Mouse (Mus musculus): Measurements from ENCODE around the gene Tmem176b. TPM values are rescaled to one million over a fixed set of nuclear protein-coding genes. Genes with fewer than 3 reads are reported as not detected.

The Tmem176b gene
- total RNA-seq, 1 experiment, result 4.7 TPM

GRCm38 (mm10) chr6:48861616-48862280 is 20.5 kb upstream of the Tmem176b start:
- TF ChIP-seq CHD2 (IDR thresholded peaks at IDR 0.05; ENCODE audit: low read depth, low read length) (no peak), HCFC1 (IDR thresholded peaks at IDR 0.05; ENCODE audit: borderline replicate concordance, insufficient read depth, low read length) (no peak), ZNF384 (IDR thresholded peaks at IDR 0.05; ENCODE audit: low read depth, low read length) (no peak), ZC3H11A (IDR thresholded peaks at IDR 0.05; ENCODE audit: borderline replicate concordance, low read depth, low read length) (no peak), MAFK (IDR thresholded peaks at IDR 0.05; ENCODE audit: insufficient read depth, low read depth, low read length) (no peak)
- in situ Hi-C loops (cut with MboI; ENCODE audit: low sequenced_read_pairs in 2 of 2, unreplicated experiment in 2 of 2), result no loop called here
- Histone ChIP-seq H3K9ac (ENCODE audit: insufficient read depth, low read depth, low read length, poor library complexity, severe bottlenecking) (no peak overlapping the region), H3K27ac (ENCODE audit: insufficient read depth, low read depth, low read length, poor library complexity, severe bottlenecking) (no peak overlapping the region), H3K36me3 (ENCODE audit: control insufficient read depth, insufficient read depth, low read length, poor library complexity, severe bottlenecking) (no peaks in the 10 kb centered on the region), H3K9me3 (ENCODE audit: control insufficient read depth, insufficient read depth, low read depth, low read length) (no peaks in the 10 kb centered on the region), H3K4me3 (ENCODE audit: insufficient read depth in 1 of 2, low read depth in 1 of 2, low read length in 2 of 2, poor library complexity in 1 of 2, severe bottlenecking in 1 of 2) (no peak overlapping the region), H3K4me1 (ENCODE audit: control insufficient read depth in 2 of 2, insufficient read depth in 2 of 2, low read length in 2 of 2, poor library complexity in 1 of 2) (peaks cover 3 to 20% of the 10 kb centered on the region in 2 experiments; a peak in 2 of 4 replicates)
- DNase-seq (ENCODE audit: low read depth, low spot score), result no peak

GRCm38 (mm10) chr6:48860851-48861250 is 19.6 kb upstream of the Tmem176b start:
- no peak overlapping the region for H3K27ac ChIP-seq (ENCODE audit: insufficient read depth, low read depth, low read length, poor library complexity, severe bottlenecking)
- DNase-seq (ENCODE audit: low read depth, low spot score), result no peak

GRCm38 (mm10) chr6:48860130-48860815 is 19.0 kb upstream of the Tmem176b start:
- in situ Hi-C loops (cut with MboI; ENCODE audit: low sequenced_read_pairs in 2 of 2, unreplicated experiment in 2 of 2), result no loop called here
- H3K9me3 ChIP-seq (ENCODE audit: control insufficient read depth, insufficient read depth, low read depth, low read length), result no peaks in the 10 kb centered on the region

More at GRCm38 (mm10) chr6:48860851-48861250, 19.6 kb upstream of the Tmem176b start:
- TF ChIP-seq HCFC1 (IDR thresholded peaks at IDR 0.05; ENCODE audit: borderline replicate concordance, insufficient read depth, low read length) (no peak), ZC3H11A (IDR thresholded peaks at IDR 0.05; ENCODE audit: borderline replicate concordance, low read depth, low read length) (no peak), CHD2 (IDR thresholded peaks at IDR 0.05; ENCODE audit: low read depth, low read length) (no peak), ZNF384 (IDR thresholded peaks at IDR 0.05; ENCODE audit: low read depth, low read length) (no peak), MAFK (IDR thresholded peaks at IDR 0.05; ENCODE audit: insufficient read depth, low read depth, low read length) (no peak)
- Histone ChIP-seq H3K9ac (ENCODE audit: insufficient read depth, low read depth, low read length, poor library complexity, severe bottlenecking) (no peak overlapping the region), H3K36me3 (ENCODE audit: control insufficient read depth, insufficient read depth, low read length, poor library complexity, severe bottlenecking) (no peaks in the 10 kb centered on the region), H3K4me1 (ENCODE audit: control insufficient read depth in 2 of 2, insufficient read depth in 2 of 2, low read length in 2 of 2, poor library complexity in 1 of 2) (peaks cover 0 to 20% of the 10 kb centered on the region in 2 experiments; a peak in 1 of 4 replicates), H3K4me3 (ENCODE audit: insufficient read depth in 1 of 2, low read depth in 1 of 2, low read length in 2 of 2, poor library complexity in 1 of 2, severe bottlenecking in 1 of 2) (no peak overlapping the region), H3K9me3 (ENCODE audit: control insufficient read depth, insufficient read depth, low read depth, low read length) (no peaks in the 10 kb centered on the region)
- in situ Hi-C loops (cut with MboI; ENCODE audit: low sequenced_read_pairs in 2 of 2, unreplicated experiment in 2 of 2), result no loop called here

GRCm38 (mm10) chr6:48857613-48858302 is 16.5 kb upstream of the Tmem176b start:
- in situ Hi-C loops (cut with MboI; ENCODE audit: low sequenced_read_pairs in 2 of 2, unreplicated experiment in 2 of 2), result no loop called here
- peaks cover 0 to 10% of the 10 kb centered on the region in 2 experiments; a peak in 1 of 4 replicates for H3K4me1 ChIP-seq (ENCODE audit: control insufficient read depth in 2 of 2, insufficient read depth in 2 of 2, low read length in 2 of 2, poor library complexity in 1 of 2)
- no peak for DNase-seq (ENCODE audit: low read depth, low spot score)
- no peaks in the 10 kb centered on the region for H3K9me3 ChIP-seq (ENCODE audit: control insufficient read depth, insufficient read depth, low read depth, low read length)
- TF ChIP-seq MAFK (IDR thresholded peaks at IDR 0.05; ENCODE audit: insufficient read depth, low read depth, low read length) (no peak), ZC3H11A (IDR thresholded peaks at IDR 0.05; ENCODE audit: borderline replicate concordance, low read depth, low read length) (no peak), ZNF384 (IDR thresholded peaks at IDR 0.05; ENCODE audit: low read depth, low read length) (no peak), HCFC1 (IDR thresholded peaks at IDR 0.05; ENCODE audit: borderline replicate concordance, insufficient read depth, low read length) (no peak)
- H3K9ac ChIP-seq (ENCODE audit: insufficient read depth, low read depth, low read length, poor library complexity, severe bottlenecking), result no peak overlapping the region
- H3K36me3 ChIP-seq (ENCODE audit: control insufficient read depth, insufficient read depth, low read length, poor library complexity, severe bottlenecking), result no peaks in the 10 kb centered on the region
- no peak overlapping the region for H3K4me3 ChIP-seq (ENCODE audit: insufficient read depth in 1 of 2, low read depth in 1 of 2, low read length in 2 of 2, poor library complexity in 1 of 2, severe bottlenecking in 1 of 2)
- no peak overlapping the region for H3K27ac ChIP-seq (ENCODE audit: insufficient read depth, low read depth, low read length, poor library complexity, severe bottlenecking)

More at GRCm38 (mm10) chr6:48860130-48860815, 19.0 kb upstream of the Tmem176b start:
- peak overlapping the region; percentile 41 to 62; a peak in 3 of 4 replicates for H3K4me3 ChIP-seq (ENCODE audit: insufficient read depth in 1 of 2, low read depth in 1 of 2, low read length in 2 of 2, poor library complexity in 1 of 2, severe bottlenecking in 1 of 2)
- H3K27ac ChIP-seq (ENCODE audit: insufficient read depth, low read depth, low read length, poor library complexity, severe bottlenecking), result no peak overlapping the region
- DNase-seq (ENCODE audit: low read depth, low spot score), result peak; percentile 85
- peaks cover 0 to 17% of the 10 kb centered on the region in 2 experiments; a peak in 1 of 4 replicates for H3K4me1 ChIP-seq (ENCODE audit: control insufficient read depth in 2 of 2, insufficient read depth in 2 of 2, low read length in 2 of 2, poor library complexity in 1 of 2)
- TF ChIP-seq ZNF384 (IDR thresholded peaks at IDR 0.05; ENCODE audit: low read depth, low read length), result no peak
- 0 out of 2 replicates have a peak, but pooled peaks have one; percentile 18 for TF ChIP-seq ZC3H11A (IDR thresholded peaks at IDR 0.05; ENCODE audit: borderline replicate concordance, low read depth, low read length)
- no peak overlapping the region for H3K9ac ChIP-seq (ENCODE audit: insufficient read depth, low read depth, low read length, poor library complexity, severe bottlenecking)
- H3K36me3 ChIP-seq (ENCODE audit: control insufficient read depth, insufficient read depth, low read length, poor library complexity, severe bottlenecking), result no peaks in the 10 kb centered on the region
